Mouse (Mus musculus) CH12.LX (cell line): ENCODE results near the gene Slc16a9. TPM values are rescaled to one million over a fixed set of nuclear protein-coding genes. Genes with fewer than 3 reads are reported as not detected.
A peak's percentile ranks its signal among the peaks of the same experiment; 100 is the strongest.

Experiments used
- DNase-seq: peaks from one replicate; pipeline ENCODE4 v3.0.0-alpha.2; 2013; ENCODE audit errors: extremely low read depth
- H3K27ac ChIP-seq: 2 replicates; pipeline ENCODE4 v1.5.1; 2012; ENCODE audit warnings: low read depth, mild to moderate bottlenecking, control low read depth, moderate library complexity; ENCODE audit not compliant: insufficient read depth
- H3K27me3 ChIP-seq: replicated peaks from 2 replicates; pipeline ENCODE3; 2012; ENCODE audit warnings: inconsistent platforms
- H3K36me3 ChIP-seq, 2 experiments: replicated peaks in 1 of 2; 2 replicates each; pipeline versions ENCODE3 to v1.6.1; 2012; ENCODE audit warnings: inconsistent platforms in 1 of 2, low read length in 1 of 2, mild to moderate bottlenecking in 1 of 2, mixed read lengths in 1 of 2, moderate library complexity in 1 of 2; ENCODE audit not compliant: control insufficient read depth in 1 of 2, insufficient read depth in 1 of 2
- H3K4me1 ChIP-seq, 2 experiments: 2 replicates each; pipeline ENCODE4 v1.6.1; 2012; ENCODE audit warnings: inconsistent platforms in 1 of 2, moderate library complexity in 1 of 2; ENCODE audit not compliant: insufficient read depth in 2 of 2, control insufficient read depth in 1 of 2
- H3K4me2 ChIP-seq: 2 replicates; pipeline ENCODE4 v1.6.1; 2012; ENCODE audit warnings: low read depth, mild to moderate bottlenecking, control low read depth; ENCODE audit not compliant: poor library complexity, insufficient read depth, severe bottlenecking
- H3K4me3 ChIP-seq, 3 experiments: fragments of 150-350 bp in 1 of 3; sonication (generic) in 1 of 3; replicated peaks in 1 of 3; 2 replicates each; pipeline versions ENCODE3 to v1.5.1; 2011 to 2012; ENCODE audit warnings: low read depth in 2 of 3, low read length in 2 of 3, mild to moderate bottlenecking in 2 of 3, moderate library complexity in 2 of 3, control low read depth in 1 of 3, improper control_type of control experiment in 1 of 3, inconsistent platforms in 1 of 3, mixed read lengths in 1 of 3; ENCODE audit not compliant: poor library complexity in 1 of 3
- H3K79me2 ChIP-seq: replicated peaks from 2 replicates; pipeline ENCODE4 v1.6.1; 2012; ENCODE audit warnings: mild to moderate bottlenecking, moderate library complexity; ENCODE audit not compliant: control insufficient read depth, poor library complexity, insufficient read depth, severe bottlenecking; ENCODE audit errors: extremely low read depth
- H3K9ac ChIP-seq: 2 replicates; pipeline ENCODE4 v1.6.1; 2012; ENCODE audit warnings: low read depth, mild to moderate bottlenecking, control low read depth, moderate library complexity; ENCODE audit not compliant: insufficient read depth
- H3K9me3 ChIP-seq: replicated peaks from 2 replicates; pipeline ENCODE3; 2012; ENCODE audit warnings: low read length, inconsistent platforms, mixed read lengths
- CHD1 ChIP-seq: IDR thresholded peaks from 2 replicates; pipeline ENCODE4 v1.6.1; 2012; ENCODE audit warnings: low read depth, low read length, improper control_type of control experiment, inconsistent platforms
- CTCF ChIP-seq, 2 experiments: IDR thresholded peaks in 1 of 2; conservative IDR thresholded peaks in 1 of 2; 2 replicates each; pipeline ENCODE4 v1.5.1; 2011 to 2012; ENCODE audit warnings: low read depth in 2 of 2, low read length in 2 of 2, improper control_type of control experiment in 1 of 2, inconsistent platforms in 1 of 2, mild to moderate bottlenecking in 1 of 2, moderate library complexity in 1 of 2
- EP300 ChIP-seq: IDR thresholded peaks from 2 replicates; pipeline ENCODE4 v1.6.1; 2011; ENCODE audit warnings: low read length, improper control_type of control experiment
- IRF4 ChIP-seq: IDR thresholded peaks from 2 replicates; pipeline ENCODE4 v1.6.1; 2014; ENCODE audit warnings: low read depth, mild to moderate bottlenecking, inconsistent platforms, low read length, improper control_type of control experiment
- JUN ChIP-seq: IDR thresholded peaks from 2 replicates; pipeline ENCODE4 v1.6.1; 2011; ENCODE audit warnings: low read depth, mild to moderate bottlenecking, low read length, improper control_type of control experiment, moderate library complexity; ENCODE audit not compliant: insufficient read depth
- JUND ChIP-seq: conservative IDR thresholded peaks from 2 replicates; pipeline ENCODE4 v1.6.1; 2011; ENCODE audit warnings: low read depth, low read length, improper control_type of control experiment
- KAT2A ChIP-seq: IDR thresholded peaks from 2 replicates; pipeline ENCODE4 v1.6.1; 2012; ENCODE audit warnings: low read length, improper control_type of control experiment, inconsistent platforms; ENCODE audit not compliant: insufficient replicate concordance
- MAX ChIP-seq: IDR thresholded peaks from 2 replicates; pipeline ENCODE4 v1.6.1; 2011; ENCODE audit warnings: low read length, improper control_type of control experiment
- MAZ ChIP-seq: IDR thresholded peaks from 2 replicates; pipeline ENCODE4 v1.6.1; 2012; ENCODE audit warnings: low read depth, mild to moderate bottlenecking, inconsistent platforms, low read length, improper control_type of control experiment, moderate library complexity
- MEF2A ChIP-seq: IDR thresholded peaks from 2 replicates; pipeline ENCODE4 v1.6.1; 2014; ENCODE audit warnings: low read depth, mild to moderate bottlenecking, inconsistent platforms, low read length, improper control_type of control experiment, borderline replicate concordance
- NELFE ChIP-seq: IDR thresholded peaks from 2 replicates; pipeline ENCODE4 v1.6.1; 2011; ENCODE audit warnings: low read depth, low read length, improper control_type of control experiment
- NRF1 ChIP-seq: IDR thresholded peaks from 2 replicates; pipeline ENCODE4 v1.6.1; 2014; ENCODE audit warnings: low read depth, mild to moderate bottlenecking, inconsistent platforms, low read length, improper control_type of control experiment, moderate library complexity
- POLR2AphosphoS2 ChIP-seq: IDR thresholded peaks from 2 replicates; pipeline ENCODE4 v1.6.1; 2011; ENCODE audit warnings: low read depth, low read length, improper control_type of control experiment
- RAD21 ChIP-seq: IDR thresholded peaks from 2 replicates; pipeline ENCODE4 v1.6.1; 2011; ENCODE audit warnings: low read depth, mild to moderate bottlenecking, low read length, improper control_type of control experiment, moderate library complexity
- RCOR1 ChIP-seq: conservative IDR thresholded peaks from 2 replicates; pipeline ENCODE4 v1.6.1; 2012; ENCODE audit warnings: low read depth, mild to moderate bottlenecking, inconsistent platforms, low read length, improper control_type of control experiment
- SMC3 ChIP-seq: IDR thresholded peaks from 2 replicates; pipeline ENCODE4 v1.6.1; 2011; ENCODE audit warnings: low read depth, low read length, improper control_type of control experiment
- UBTF ChIP-seq: IDR thresholded peaks from 2 replicates; pipeline ENCODE4 v1.6.1; 2012; ENCODE audit warnings: low read depth, mild to moderate bottlenecking, inconsistent platforms, low read length, improper control_type of control experiment, moderate library complexity
- USF2 ChIP-seq: conservative IDR thresholded peaks from 2 replicates; pipeline ENCODE4 v1.6.1; 2011; ENCODE audit warnings: low read depth, low read length, improper control_type of control experiment
- ZKSCAN1 ChIP-seq: IDR thresholded peaks from 2 replicates; pipeline ENCODE4 v1.6.1; 2012; ENCODE audit warnings: low read depth, inconsistent platforms, low read length, improper control_type of control experiment, borderline replicate concordance
- ZNF384 ChIP-seq: IDR thresholded peaks from 2 replicates; pipeline ENCODE4 v1.6.1; 2012; ENCODE audit warnings: low read depth, low read length, improper control_type of control experiment, inconsistent platforms
- dilution Hi-C: fragments of 300-500 bp; cut with MboI; formaldehyde crosslinking; loops from 2 replicates; pipeline ENCODE4 v1.14.3; 2020; ENCODE audit warnings: low sequenced_read_pairs; ENCODE audit not compliant: extremely low pct_unique_long_range_greater_than_20kb, extremely low pct_ligation_motif_present
- in situ Hi-C: fragments of 300-500 bp; cut with MboI; formaldehyde crosslinking; loops from 3 replicates; pipeline ENCODE4 v1.14.3; 2019; ENCODE audit warnings: low sequenced_read_pairs, low pct_ligation_motif_present, low pct_unique_long_range_greater_than_20kb, mixed read lengths
- polyA plus RNA-seq: library from polyadenylated mRNA; unstranded; fragments of >175 nt; gene quantifications from 2 replicates; pipeline ENCODE4 v1.2.1, GENCODE M21; 2012; ENCODE audit warnings: low read depth; ENCODE audit not compliant: insufficient read length
- total RNA-seq, 2 experiments: library from RNA; depleted of rRNA; stranded (reverse); fragments of 300-350 nt in 1 of 2; fragments of >200 nt in 1 of 2; gene quantifications; 2 replicates each; pipeline ENCODE4 v1.2.3; 2012 to 2014

Slc16a9 gene
- total and polyA plus RNA-seq, 3 experiments, result not detected

DNA sequence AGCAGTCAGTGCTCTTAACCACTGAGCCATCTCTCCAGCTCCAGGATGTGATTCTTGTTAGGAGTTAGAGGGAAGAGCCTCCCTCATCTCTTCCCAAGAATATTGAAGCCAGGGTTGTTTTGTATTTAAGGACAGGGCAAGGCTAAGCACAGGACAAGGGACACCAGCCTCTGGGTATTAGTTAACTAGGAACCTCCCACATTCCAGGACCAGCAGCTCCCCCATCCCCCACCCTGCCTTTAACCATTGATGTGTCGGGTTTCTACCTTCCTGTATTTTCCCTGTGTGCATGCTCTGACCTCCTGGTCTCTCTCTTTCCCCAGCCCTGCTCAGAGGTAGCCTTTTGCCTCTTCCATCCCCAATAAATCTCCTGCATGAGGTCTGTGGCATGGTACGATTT lies 56.3 kb downstream of the Slc16a9 start:
- no peak overlapping the region for H3K9ac ChIP-seq
- dilution Hi-C loops, result no loop called here
- in situ Hi-C loops, result loop anchor here (25.0 kb wide), 3 partner anchors 261 to 911 kb away; no protein-coding TSS in a partner anchor

GRCm38 (mm10) chr10:70303203-70303602 lies 58.3 kb downstream of the Slc16a9 start:
- in situ Hi-C loops, result loop anchor here (25.0 kb wide), 3 partner anchors 259 to 909 kb away; no protein-coding TSS in a partner anchor
- no peaks in the 10 kb centered on the region for H3K9me3 ChIP-seq
- no peak overlapping the region for H3K4me3 ChIP-seq
- TF ChIP-seq UBTF (no peak), SMC3 (peak; percentile 22; the same call in 1 of the 2 replicates), CTCF (conservative IDR thresholded peaks at IDR 0.05 in 1 of 2, IDR thresholded peaks at IDR 0.05 in 1 of 2; ENCODE audit: low read depth in 2 of 2, low read length in 2 of 2) (peak; percentile 53 to 58)
- no peak overlapping the region for H3K27ac ChIP-seq
- no peaks in the 10 kb centered on the region for H3K36me3 ChIP-seq
- DNase-seq, result no peak
- peaks cover 2 to 15% of the 10 kb centered on the region in 2 experiments; a peak in 2 of 4 replicates for H3K4me1 ChIP-seq
- H3K79me2 ChIP-seq, result no peaks in the 10 kb centered on the region
- dilution Hi-C loops, result no loop called here
- peaks cover 11% of the 10 kb centered on the region for H3K27me3 ChIP-seq
- H3K9ac ChIP-seq, result no peak overlapping the region
- no peak overlapping the region for H3K4me2 ChIP-seq

More for the DNA sequence above, 56.3 kb downstream of the Slc16a9 start:
- no peak overlapping the region for H3K4me2 ChIP-seq
- no peak for DNase-seq
- no peaks in the 10 kb centered on the region for H3K9me3 ChIP-seq
- H3K4me3 ChIP-seq, result no peak overlapping the region
- H3K27me3 ChIP-seq, result peaks cover 19% of the 10 kb centered on the region
- no peaks in the 10 kb centered on the region for H3K79me2 ChIP-seq
- peaks cover 2 to 18% of the 10 kb centered on the region in 2 experiments; a peak in 2 of 4 replicates for H3K4me1 ChIP-seq
- no peak for TF ChIP-seq CHD1
- TF ChIP-seq ZKSCAN1, result no peak
- TF ChIP-seq USF2, result no peak
- TF ChIP-seq RAD21, result no peak
- TF ChIP-seq MAZ, result no peak
- TF ChIP-seq ZNF384, result no peak
- no peak for TF ChIP-seq JUND
- no peak for TF ChIP-seq CTCF (conservative IDR thresholded peaks at IDR 0.05 in 1 of 2, IDR thresholded peaks at IDR 0.05 in 1 of 2; ENCODE audit: low read depth in 2 of 2, low read length in 2 of 2)
- no peak for TF ChIP-seq POLR2AphosphoS2
- TF ChIP-seq JUN, result no peak
- no peak for TF ChIP-seq NRF1
- no peak for TF ChIP-seq SMC3
- no peak for TF ChIP-seq KAT2A
- no peak for TF ChIP-seq MEF2A
- TF ChIP-seq EP300, result no peak
- no peak for TF ChIP-seq RCOR1
- no peak for TF ChIP-seq NELFE
- no peak for TF ChIP-seq MAX
- TF ChIP-seq IRF4, result no peak
- TF ChIP-seq, all 38 proteins: peak for 0
- H3K36me3 ChIP-seq, result no peaks in the 10 kb centered on the region
- H3K27ac ChIP-seq, result no peak overlapping the region
